Comparison of ENCODE assay signal across 8 mouse cellular contexts in genomic region chr10:56377097-56377965, GRCm38 (mm10). TPM values are rescaled to one million over a fixed set of nuclear protein-coding genes. Genes with fewer than 3 reads are reported as not detected.
DNase-seq lines count a peak whose midpoint lies in the region; ATAC-seq and TF ChIP-seq lines count a peak whose summit lies in the region.

Gene Gja1, plus strand, starts transcription at chr10:56377330.

- no peak for DNase-seq in ES-E14 (ENCODE audit: low read depth, low spot score)
- DNase-seq in hindbrain, embryonic 11.5 days (ENCODE audit: low spot score), result peak; percentile 67
- DNase-seq in layer of hippocampus, postnatal 14 days (ENCODE audit: low spot score in 2 of 2), result peak in 1 of 2 experiments; percentile 44
- peak; percentile 54 for DNase-seq in lung, postnatal 14 days
- peak; percentile 42 for DNase-seq in retina, postnatal 1 day

- peak within 1 kb of the TSS; percentile 90 for H3K9ac ChIP-seq in ES-E14 (ENCODE audit: insufficient read depth, low read depth, low read length, poor library complexity, severe bottlenecking)
- peak within 1 kb of the TSS; percentile 54 for H3K9ac ChIP-seq in forebrain, embryonic 16.5 days (replicated peaks; ENCODE audit: low read depth, low read length)
- peak within 1 kb of the TSS; percentile 58 for H3K9ac ChIP-seq in hindbrain, embryonic 11.5 days (ENCODE audit: low read depth, low read length)

- peaks cover 3 to 7% of the 10 kb centered on the region in 2 experiments; a peak in 3 of 4 replicates for H3K4me1 ChIP-seq in ES-E14 (ENCODE audit: control insufficient read depth in 2 of 2, insufficient read depth in 2 of 2, low read length in 2 of 2, poor library complexity in 1 of 2)
- no peaks in the 10 kb centered on the region for H3K4me1 ChIP-seq in bone marrow, adult 2 months (ENCODE audit: control insufficient read depth, insufficient read depth, low read length)
- H3K4me1 ChIP-seq in forebrain, embryonic 16.5 days (replicated peaks; ENCODE audit: control insufficient read depth, insufficient read depth, low read length), result peaks cover 10% of the 10 kb centered on the region
- H3K4me1 ChIP-seq in hindbrain, embryonic 11.5 days (replicated peaks; ENCODE audit: control insufficient read depth, insufficient read depth, low read length), result no peaks in the 10 kb centered on the region

- no peaks in the 10 kb centered on the region; the same call in 1 of the 2 replicates for H3K27me3 ChIP-seq in forebrain, embryonic 16.5 days (replicated peaks; ENCODE audit: control insufficient read depth, insufficient read depth, low read length)
- H3K27me3 ChIP-seq in hindbrain, embryonic 11.5 days (ENCODE audit: control insufficient read depth, insufficient read depth, low read length), result no peaks in the 10 kb centered on the region

- in situ Hi-C loops in ES-E14 (cut with MboI; ENCODE audit: low sequenced_read_pairs in 2 of 2, unreplicated experiment in 2 of 2), result loop anchor here in 1 of 2 experiments (25.0 kb wide), 1 partner anchor 1110 kb away; the partner anchor contains the start of gene Hsf2

- no peak for ATAC-seq in forebrain, embryonic 16.5 days
- ATAC-seq in hindbrain, embryonic 11.5 days (ENCODE audit: low FRiP score), result peak; percentile 41
- ATAC-seq in frontal cortex, adult (ENCODE audit: low TSS enrichment), result no peak

- TF ChIP-seq POLR2A in bone marrow, adult 2 months (IDR thresholded peaks at IDR 0.05; ENCODE audit: borderline replicate concordance, control insufficient read depth, low read depth, low read length), result no peak

- no peaks in the 10 kb centered on the region for H3K9me3 ChIP-seq in ES-E14 (ENCODE audit: control insufficient read depth, insufficient read depth, low read depth, low read length)
- H3K9me3 ChIP-seq in forebrain, embryonic 16.5 days (ENCODE audit: control insufficient read depth, low read length), result no peaks in the 10 kb centered on the region
- H3K9me3 ChIP-seq in hindbrain, embryonic 11.5 days (ENCODE audit: control insufficient read depth, low read length), result no peaks in the 10 kb centered on the region

- H3K36me3 ChIP-seq in ES-E14 (ENCODE audit: control insufficient read depth, insufficient read depth, low read length, poor library complexity, severe bottlenecking), result peaks cover 2% of the 10 kb centered on the region; the same call in 1 of the 2 replicates
- no peaks in the 10 kb centered on the region for H3K36me3 ChIP-seq in forebrain, embryonic 16.5 days (ENCODE audit: control insufficient read depth, insufficient read depth)
- H3K36me3 ChIP-seq in hindbrain, embryonic 11.5 days (ENCODE audit: control insufficient read depth, insufficient read depth, low read length), result no peaks in the 10 kb centered on the region

- under 1% methylated on average over 23 of the region's 23 CpGs for WGBS in bone marrow, adult 2 months
- under 1% methylated on average over 23 of the region's 23 CpGs for WGBS in forebrain, embryonic 16.5 days
- under 1% methylated on average over 23 of the region's 23 CpGs for WGBS in hindbrain, embryonic 11.5 days

- no peak for TF ChIP-seq CTCF in bone marrow, adult 2 months (IDR thresholded peaks at IDR 0.05; ENCODE audit: control insufficient read depth, insufficient read depth, low read length)

- peak within 1 kb of the TSS; percentile 52 to 74 for H3K4me3 ChIP-seq in ES-E14 (ENCODE audit: insufficient read depth in 1 of 2, low read depth in 1 of 2, low read length in 2 of 2, poor library complexity in 1 of 2, severe bottlenecking in 1 of 2)
- H3K4me3 ChIP-seq in bone marrow, adult 2 months (replicated peaks; ENCODE audit: control insufficient read depth, low read depth, low read length), result peak within 1 kb of the TSS; percentile 25
- H3K4me3 ChIP-seq in forebrain, embryonic 16.5 days (replicated peaks; ENCODE audit: low read length), result peak within 1 kb of the TSS; percentile 51
- peak within 1 kb of the TSS; percentile 50 for H3K4me3 ChIP-seq in hindbrain, embryonic 11.5 days (ENCODE audit: low read depth, low read length)

- H3K4me2 ChIP-seq in forebrain, embryonic 16.5 days (ENCODE audit: low read length), result peak within 1 kb of the TSS; percentile 83
- peak within 1 kb of the TSS; percentile 71 for H3K4me2 ChIP-seq in hindbrain, embryonic 11.5 days (replicated peaks; ENCODE audit: low read depth, low read length)

- peak within 1 kb of the TSS; percentile 73 for H3K27ac ChIP-seq in ES-E14 (ENCODE audit: insufficient read depth, low read depth, low read length, poor library complexity, severe bottlenecking)
- H3K27ac ChIP-seq in bone marrow, adult 2 months (ENCODE audit: control insufficient read depth, insufficient read depth, low read depth, low read length, poor library complexity), result no peak within 1 kb of the TSS
- H3K27ac ChIP-seq in forebrain, embryonic 16.5 days (ENCODE audit: low read length), result no peak within 1 kb of the TSS
- peak within 1 kb of the TSS; percentile 40 for H3K27ac ChIP-seq in hindbrain, embryonic 11.5 days (ENCODE audit: low read depth, low read length)

TF ChIP-seq in ES-E14, 5 proteins besides CTCF, POLR2A, EP300 and RAD21:
- no peak for TF ChIP-seq CHD2 (IDR thresholded peaks at IDR 0.05; ENCODE audit: low read depth, low read length)
- no peak for TF ChIP-seq HCFC1 (IDR thresholded peaks at IDR 0.05; ENCODE audit: borderline replicate concordance, insufficient read depth, low read length)
- TF ChIP-seq ZC3H11A (IDR thresholded peaks at IDR 0.05; ENCODE audit: borderline replicate concordance, low read depth, low read length), result no peak
- peak; percentile 92 for TF ChIP-seq MAFK (IDR thresholded peaks at IDR 0.05; ENCODE audit: insufficient read depth, low read depth, low read length)
- TF ChIP-seq ZNF384 (IDR thresholded peaks at IDR 0.05; ENCODE audit: low read depth, low read length), result peak; percentile 61; the same call in 1 of the 2 replicates

RNA-seq across cellular contexts. Expression of gene Gja1, which starts in this region (rescaled TPM):
- total RNA-seq in ES-E14 (2012; rRNA removed), result 156 and 171 TPM in 2 replicates
- 16.2 and 25.4 TPM in 2 replicates for polyA plus RNA-seq in bone marrow, adult 2 months (2011; ENCODE audit: insufficient read depth, insufficient read length, low replicate concordance, missing spikeins)
- 82.5 and 126 TPM in 2 replicates for polyA plus RNA-seq in forebrain, embryonic 16.5 days (2015; fragmentation: Nextera tagmentation; extraction: Ambion mirVana)
- polyA plus RNA-seq in hindbrain, embryonic 11.5 days (2014; fragmentation: Nextera tagmentation; extraction: Ambion mirVana), result 160 and 163 TPM in 2 replicates
- total RNA-seq in layer of hippocampus, postnatal 14 days (2021), result 100 to 1,000 TPM; 309 to 322 TPM

Comparison
In these comparisons a context has a peak if more than half of its experiments do, and no peak if none do; other contexts are left out.
1. H3K27ac ChIP-seq: peak in ES-E14 (single experiment) and hindbrain, embryonic 11.5 days (single experiment); none in bone marrow, adult 2 months (single experiment) and forebrain, embryonic 16.5 days (single experiment).
2. Peak in every context shown above with its lines, with median percentiles within 50 percentile points of each other: H3K4me3 ChIP-seq and H3K9ac ChIP-seq.